Mouse (Mus musculus): Measurements from ENCODE around the gene Mtfr1l.

Mtfr1l gene

DNA sequence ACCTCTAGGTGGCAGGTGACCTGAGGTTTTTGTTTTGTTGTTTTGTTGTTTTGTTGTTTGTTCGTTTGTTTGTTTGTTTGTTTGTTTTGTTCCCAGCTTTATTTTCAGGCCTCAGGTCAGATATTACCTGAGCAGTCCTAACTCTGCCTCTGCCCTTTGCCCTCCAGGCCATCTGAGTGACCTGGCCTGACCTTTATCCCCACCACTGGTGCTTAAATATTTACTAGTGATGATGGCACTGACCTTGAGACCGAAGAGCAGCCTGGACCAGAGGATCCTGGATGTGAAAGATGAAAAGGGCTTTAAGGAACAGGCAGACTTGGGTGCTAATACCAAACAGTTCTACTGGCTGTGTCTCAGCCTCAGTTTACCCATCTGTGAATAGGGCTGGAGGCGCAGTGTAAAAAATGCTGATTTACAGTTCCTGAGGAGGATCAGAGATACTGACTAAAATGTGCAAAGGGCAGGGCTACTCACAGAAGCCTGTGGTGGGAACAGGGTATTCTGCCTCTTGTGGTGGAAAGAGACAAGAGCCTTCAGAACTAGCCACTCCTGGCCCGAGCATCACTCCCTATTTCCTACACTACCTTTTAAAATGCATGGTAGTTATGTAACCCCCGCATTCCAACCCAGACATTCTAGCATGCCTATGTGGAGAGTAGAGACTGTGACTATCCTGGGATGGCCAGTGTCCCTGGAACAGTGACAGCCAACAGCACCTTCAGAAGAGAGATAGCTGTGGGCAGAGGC is 49.9 kb downstream of the Mtfr1l start:
- peak; percentile 62 for DNase-seq

DNA sequence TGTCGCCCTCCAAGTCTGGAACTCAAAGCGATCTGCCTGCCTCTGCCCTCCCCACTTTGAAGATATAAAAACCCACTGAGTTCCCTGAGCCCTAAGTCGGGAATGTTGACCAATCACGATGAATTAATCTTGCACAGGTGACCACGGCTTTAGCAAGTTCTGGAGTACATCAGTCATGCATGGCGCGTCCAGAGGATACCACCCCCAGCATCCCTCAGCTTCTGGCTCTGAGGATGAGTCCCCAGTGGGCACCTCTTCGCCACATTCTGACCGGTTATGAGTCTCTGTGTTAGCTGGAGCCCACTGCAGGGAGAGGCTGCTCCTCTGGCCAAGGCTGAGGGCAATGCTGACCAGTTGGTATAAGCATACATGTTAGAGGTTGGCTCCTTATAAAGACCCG is 51.0 kb downstream of the Mtfr1l start:
- DNase-seq, result no peak

DNA sequence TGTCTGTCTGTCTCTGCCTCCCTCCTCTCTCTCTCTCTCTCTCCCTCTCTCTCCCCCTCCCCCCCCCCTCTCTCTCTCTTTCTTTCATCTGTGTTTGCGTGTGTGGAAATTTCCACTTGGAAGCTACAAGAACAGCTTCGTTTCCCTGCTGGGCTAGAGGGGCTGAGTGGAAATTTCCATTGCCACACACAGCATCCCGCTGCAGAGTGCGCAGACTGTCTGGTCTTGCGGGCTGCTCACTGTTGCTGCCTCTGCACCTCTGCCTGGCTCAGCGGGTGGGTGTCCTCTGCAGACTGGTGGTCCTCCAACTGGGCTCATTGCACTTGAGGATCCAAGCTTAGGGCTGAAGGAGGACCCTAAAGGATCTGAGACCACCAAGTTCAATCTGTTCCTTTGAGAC is 51.5 kb downstream of the Mtfr1l start:
- peak; percentile 50 for DNase-seq

DNA sequence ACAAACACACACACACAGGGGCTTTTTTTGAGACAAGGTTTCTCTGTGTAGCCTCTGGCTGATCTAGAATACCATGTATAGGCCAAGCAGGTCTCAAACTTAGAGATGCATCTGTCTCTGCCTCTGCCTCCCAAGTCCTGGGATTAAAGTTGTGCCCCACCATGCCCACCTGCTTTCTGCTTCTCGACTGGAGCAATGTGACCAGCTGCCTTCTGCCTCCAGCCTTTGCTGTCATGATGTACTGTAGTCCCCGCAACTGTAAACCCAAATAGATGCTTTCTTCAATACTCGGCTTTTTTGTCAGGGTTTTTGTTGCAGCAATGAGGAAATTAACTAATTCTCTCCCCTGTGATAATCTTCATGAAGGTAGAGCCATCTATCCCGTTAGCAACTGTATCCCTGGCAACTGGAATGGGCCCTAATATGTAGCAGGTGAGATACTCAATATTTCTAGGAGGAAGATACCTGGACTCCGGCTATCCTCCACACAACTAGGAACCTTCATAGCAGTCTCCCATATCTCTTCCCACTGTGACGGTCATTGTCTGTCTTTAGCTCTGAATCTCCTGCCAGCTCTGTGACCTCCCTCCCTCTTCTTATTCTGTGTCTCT is 52.0 kb downstream of the Mtfr1l start:
- no peak for DNase-seq

DNA sequence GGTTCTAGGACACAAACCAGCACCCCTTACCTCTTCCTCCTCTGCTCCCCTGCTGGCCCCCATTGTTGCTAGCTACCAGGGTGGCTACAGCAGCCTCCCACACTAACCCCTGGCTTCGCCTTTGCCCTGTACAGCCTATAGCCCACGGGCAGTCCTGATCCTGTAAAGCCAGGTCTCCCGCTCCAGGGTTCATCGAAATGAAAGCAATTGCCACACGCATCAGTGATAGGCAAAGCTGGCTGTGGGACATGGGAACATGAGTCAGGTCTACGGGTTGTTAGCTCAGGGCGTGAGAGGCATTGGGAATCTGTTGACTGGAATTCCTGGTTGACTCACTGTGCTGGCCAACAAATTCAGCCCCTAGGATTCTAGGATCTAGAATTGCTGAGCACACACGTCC is 52.7 kb downstream of the Mtfr1l start:
- no peak for DNase-seq

DNA sequence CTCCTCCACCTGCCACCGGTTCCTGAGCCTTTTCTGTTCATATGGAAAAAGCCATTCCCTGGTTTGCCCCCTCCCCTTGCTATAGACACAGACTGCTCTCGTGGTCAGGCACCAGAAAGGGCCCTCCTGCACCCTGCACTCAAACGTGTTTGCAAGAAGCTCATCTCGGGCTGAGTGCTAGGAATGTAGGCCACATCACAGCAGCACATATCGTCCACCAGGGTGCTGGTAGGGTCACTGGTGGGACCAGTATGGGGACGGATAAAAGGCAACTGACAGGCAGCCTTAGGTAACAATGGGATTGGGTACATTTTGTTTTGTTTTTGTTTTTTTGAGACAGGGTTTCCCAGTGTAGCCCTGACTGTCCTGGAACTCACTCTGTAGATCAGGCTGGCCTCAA is 53.9 kb downstream of the Mtfr1l start:
- no peak for DNase-seq

DNA sequence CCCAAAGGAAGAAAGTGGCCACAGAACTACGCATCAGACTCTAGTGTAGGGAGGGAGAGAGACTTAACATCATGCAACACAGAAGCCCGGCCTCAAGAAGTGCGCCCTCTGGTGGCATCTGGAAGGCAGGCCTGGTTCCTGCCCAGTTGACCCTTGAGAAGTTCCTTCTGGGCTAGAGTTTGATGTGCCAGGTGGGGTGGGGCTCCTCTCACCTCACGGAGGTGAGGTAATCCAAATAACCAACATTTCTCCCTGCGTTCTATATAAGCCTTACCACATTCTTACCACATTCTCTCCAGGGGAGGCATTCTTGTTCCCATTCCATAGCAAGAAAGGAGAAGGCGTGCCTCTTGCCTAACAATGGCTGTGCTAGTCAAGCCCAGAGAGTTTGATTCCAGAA is 54.3 kb downstream of the Mtfr1l start:
- DNase-seq, result peak; percentile 83

DNA sequence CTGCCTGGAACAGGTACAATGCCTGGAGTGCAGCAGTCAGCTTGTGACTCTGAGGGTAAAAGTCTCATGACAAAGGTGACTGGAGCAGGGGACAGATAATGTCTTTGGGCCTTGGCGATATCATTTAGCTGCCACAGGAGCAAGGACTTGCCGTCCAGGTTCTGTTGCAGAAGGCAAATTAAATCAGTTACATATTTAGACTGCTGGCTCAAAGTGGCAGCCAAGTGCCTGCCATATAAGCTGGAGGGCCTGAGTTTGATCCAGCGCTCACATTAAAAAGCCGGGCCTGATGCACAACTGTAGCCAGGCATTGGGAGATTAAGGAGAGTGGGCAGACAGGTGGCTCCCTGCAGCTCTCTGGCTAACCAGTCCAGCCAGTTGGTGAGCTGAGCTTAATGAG is 55.3 kb downstream of the Mtfr1l start:
- DNase-seq, result no peak

DNA sequence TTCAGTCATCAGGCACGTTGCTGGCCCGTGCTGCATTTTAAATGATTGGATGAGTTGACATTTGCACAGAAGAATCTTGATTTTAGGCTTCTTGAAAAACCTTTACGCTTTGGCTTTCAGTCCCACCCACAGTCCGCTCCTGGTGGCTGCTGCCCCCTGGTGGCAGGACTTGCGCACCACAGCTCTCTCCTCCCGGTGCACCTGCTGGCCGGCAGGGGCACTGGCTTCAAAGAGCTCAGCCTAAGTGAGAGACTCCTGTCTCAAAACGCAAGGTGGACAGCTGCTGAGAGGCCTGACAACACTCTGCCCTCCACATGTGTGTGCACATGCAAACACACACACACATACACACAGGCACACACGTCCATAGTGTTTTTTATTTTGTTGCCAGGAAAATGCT is 57.2 kb downstream of the Mtfr1l start:
- peak; percentile 92 for DNase-seq

DNA sequence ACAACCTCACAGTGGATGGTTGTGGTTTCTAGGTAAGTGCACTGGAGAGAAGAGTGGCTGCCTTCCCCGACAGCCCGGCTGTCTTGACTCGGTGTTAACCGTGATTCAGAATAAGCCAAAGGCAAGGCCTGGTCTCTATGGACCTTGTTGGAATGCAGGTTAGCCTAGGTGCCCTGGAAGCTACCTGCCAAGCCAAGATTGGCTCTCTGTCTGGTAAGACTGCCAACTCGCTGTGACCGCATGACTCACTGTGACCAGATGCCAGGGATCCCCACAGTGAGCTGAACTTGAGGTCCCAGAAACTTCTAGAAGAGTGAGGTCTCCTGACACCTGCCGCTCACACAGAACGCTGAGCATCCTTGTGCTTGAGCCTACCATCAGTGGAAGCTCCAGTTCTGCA is 58.3 kb downstream of the Mtfr1l start:
- DNase-seq, result no peak

Measured in kidney, adult 18-20 months (tissue).